Mouse (Mus musculus): ENCODE results near the gene Nat8f5.
"Not testable (repeated sequence)": the region's sequence is repeated elsewhere in the genome, so short reads cannot be mapped to it uniquely, and the experiment has no call there.

- TF ChIP-seq CTCF (conservative IDR thresholded peaks at IDR 0.05; ENCODE audit: low read length); NANOG (IDR thresholded peaks at IDR 0.05; ENCODE audit: borderline replicate concordance, low read length); POU5F1 (IDR thresholded peaks at IDR 0.05; ENCODE audit: borderline replicate concordance, low read length): not testable (repeated sequence)
Observed at GRCm38 (mm10) chr6:85869006-85869405, 48.2 kb upstream of the Nat8f5 start, which contains the start of gene Nat8f2.
